Mouse (Mus musculus): ENCODE data around the gene Wdr93. TPM values are rescaled to one million over a fixed set of nuclear protein-coding genes. Genes with fewer than 3 reads are reported as not detected.

Wdr93 gene
- 0.27 and 0.33 TPM in 2 replicates for polyA plus RNA-seq (2015; fragmentation: Nextera tagmentation; extraction: Ambion mirVana)

DNA sequence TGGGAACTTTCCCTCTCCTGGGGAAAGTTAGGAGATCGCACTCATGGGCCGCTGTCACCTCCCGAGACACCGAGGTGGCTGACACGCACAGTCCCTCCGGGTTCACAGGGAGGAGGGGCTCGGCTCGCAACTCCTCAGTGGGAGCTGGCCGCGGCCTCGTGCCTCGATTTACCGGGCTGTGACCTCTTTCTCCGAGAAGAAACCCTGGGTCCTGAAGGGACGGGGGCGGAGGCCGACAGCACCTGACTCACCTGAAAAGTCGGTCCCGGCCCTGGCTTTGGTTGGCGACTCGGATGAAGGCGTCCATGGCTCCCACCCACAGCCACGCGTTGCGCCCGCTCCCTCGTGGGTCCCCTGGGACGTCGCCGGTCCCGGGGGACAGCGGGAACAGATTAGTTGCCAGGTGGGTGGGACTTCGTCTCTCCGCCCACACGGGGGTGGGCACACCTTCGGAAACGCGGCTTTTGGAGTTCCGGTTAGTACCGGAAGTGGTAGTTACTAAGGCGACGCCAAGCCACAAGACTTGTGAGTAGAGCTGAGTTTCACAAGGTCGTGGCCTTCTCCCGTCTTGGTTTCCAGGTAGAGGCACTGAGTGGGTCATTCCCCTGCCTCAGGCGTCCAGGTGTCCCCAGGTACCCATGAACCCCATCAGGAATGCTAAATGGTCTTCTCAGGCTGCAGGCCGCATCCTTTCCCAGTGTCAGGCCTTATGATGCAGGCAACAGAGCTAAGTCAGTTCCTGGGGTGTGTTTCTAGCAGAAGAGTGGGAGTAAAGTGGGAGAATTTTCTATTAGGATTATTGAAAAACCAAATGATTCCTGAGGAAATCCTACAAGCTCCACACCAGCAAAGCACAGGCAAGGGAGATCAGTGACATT, at the start of gene Wdr93, which contains the start of gene Pex11a:
Gene Wdr93, plus strand, starts transcription at position 505 of the 878 bp plus-strand sequence.
Gene Pex11a, minus strand, starts transcription at position 473 of the 878 bp plus-strand sequence.
- peak; percentile 43; the same call in 1 of the 2 replicates for ATAC-seq (replicated peaks; ENCODE audit: insufficient number of reproducible peaks, insufficient read depth, low FRiP score, low read depth)
- Histone ChIP-seq H3K4me1 (replicated peaks) (peaks cover 4% of the 10 kb centered on the region; the same call in 1 of the 2 replicates), H3K27ac (no peak within 1 kb of the TSS), H3K4me2 (peak within 1 kb of the TSS; percentile 98), H3K27me3 (no peaks in the 10 kb centered on the region), H3K9ac (peak within 1 kb of the TSS; percentile 79), H3K4me3 (peak within 1 kb of the TSS; percentile 77), H3K9me3 (replicated peaks) (no peaks in the 10 kb centered on the region), H3K36me3 (no peaks in the 10 kb centered on the region)
- WGBS = 3% methylated on average over 46 of the region's 46 CpGs

GRCm38 (mm10) chr7:79696495-79696894, 46.5 kb upstream of the Wdr93 start:
- no peak overlapping the region for H3K4me3 ChIP-seq
- H3K27me3 ChIP-seq = no peaks in the 10 kb centered on the region
- 81% methylated on average over 8 of the region's 8 CpGs for WGBS
- no peaks in the 10 kb centered on the region for H3K4me1 ChIP-seq (replicated peaks)
- H3K4me2 ChIP-seq = no peak overlapping the region
- ATAC-seq (replicated peaks; ENCODE audit: insufficient number of reproducible peaks, insufficient read depth, low FRiP score, low read depth) = no peak
- H3K36me3 ChIP-seq = peaks cover 67% of the 10 kb centered on the region
- H3K9ac ChIP-seq = no peak overlapping the region
- no peak overlapping the region for H3K27ac ChIP-seq
- H3K9me3 ChIP-seq (replicated peaks) = no peaks in the 10 kb centered on the region

DNA sequence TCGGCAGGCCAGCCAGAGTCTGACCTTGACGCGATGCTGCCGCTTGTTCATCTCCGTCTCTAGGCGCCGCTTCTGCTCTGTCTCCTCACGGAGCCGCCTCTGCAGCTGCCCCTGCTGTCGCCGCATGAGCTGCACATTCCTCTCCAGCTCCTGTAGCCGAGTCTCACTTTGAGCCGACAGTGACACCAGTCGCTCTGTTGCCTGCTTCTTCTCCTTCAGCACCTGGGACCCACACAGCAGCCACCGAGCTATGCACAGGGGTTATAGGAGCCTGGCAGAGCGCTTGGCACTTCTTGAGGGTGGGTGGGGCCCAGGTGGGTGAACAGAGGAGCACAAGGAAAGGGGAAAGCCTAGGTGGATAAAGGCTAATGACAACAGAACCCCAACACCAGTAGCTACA, 40.2 kb upstream of the Wdr93 start:
- Histone ChIP-seq H3K9ac (no peak overlapping the region), H3K27ac (no peak overlapping the region), H3K4me3 (no peak overlapping the region), H3K36me3 (peaks cover 20% of the 10 kb centered on the region), H3K27me3 (no peaks in the 10 kb centered on the region), H3K9me3 (replicated peaks) (no peaks in the 10 kb centered on the region), H3K4me2 (no peak overlapping the region), H3K4me1 (replicated peaks) (peaks cover 6% of the 10 kb centered on the region; the same call in 1 of the 2 replicates)
- ATAC-seq (replicated peaks; ENCODE audit: insufficient number of reproducible peaks, insufficient read depth, low FRiP score, low read depth) = no peak; the same call in 1 of the 2 replicates
- WGBS = 47% methylated on average over 16 of the region's 16 CpGs

GRCm38 (mm10) chr7:79705210-79705609, 37.8 kb upstream of the Wdr93 start:
- peaks cover 19% of the 10 kb centered on the region for H3K27me3 ChIP-seq
- H3K27ac ChIP-seq = no peak overlapping the region
- no peak overlapping the region for H3K4me3 ChIP-seq
- peaks cover 12% of the 10 kb centered on the region; the same call in 1 of the 2 replicates for H3K36me3 ChIP-seq
- no peaks in the 10 kb centered on the region for H3K9me3 ChIP-seq (replicated peaks)
- no peak for ATAC-seq (replicated peaks; ENCODE audit: insufficient number of reproducible peaks, insufficient read depth, low FRiP score, low read depth)
- no peak overlapping the region for H3K9ac ChIP-seq
- peaks cover 11% of the 10 kb centered on the region for H3K4me1 ChIP-seq (replicated peaks)
- WGBS = 63% methylated on average over 5 of the region's 5 CpGs
- H3K4me2 ChIP-seq = no peak overlapping the region

- 2% methylated on average over 55 of the region's 55 CpGs for WGBS
Measured at GRCm38 (mm10) chr7:79710130-79710607, 32.8 kb upstream of the Wdr93 start.

GRCm38 (mm10) chr7:79710831-79711230, 32.1 kb upstream of the Wdr93 start:
- Histone ChIP-seq H3K4me3 (peak overlapping the region; percentile 51; the same call in 1 of the 2 replicates), H3K27ac (no peak overlapping the region)
- 51% methylated on average over 17 of the region's 17 CpGs for WGBS

More at GRCm38 (mm10) chr7:79710130-79710607, 32.8 kb upstream of the Wdr93 start:
- H3K4me2 ChIP-seq = peak overlapping the region; percentile 88
- peak; percentile 45; the same call in 1 of the 2 replicates for ATAC-seq (replicated peaks; ENCODE audit: insufficient number of reproducible peaks, insufficient read depth, low FRiP score, low read depth)
- H3K36me3 ChIP-seq = peaks cover 10% of the 10 kb centered on the region; the same call in 1 of the 2 replicates
- peaks cover 31% of the 10 kb centered on the region for H3K27me3 ChIP-seq
- H3K9ac ChIP-seq = peak overlapping the region; percentile 46
- peaks cover 12% of the 10 kb centered on the region for H3K4me1 ChIP-seq (replicated peaks)
- peak overlapping the region; percentile 51 for H3K4me3 ChIP-seq
- no peaks in the 10 kb centered on the region for H3K9me3 ChIP-seq (replicated peaks)
- no peak overlapping the region for H3K27ac ChIP-seq

DNA sequence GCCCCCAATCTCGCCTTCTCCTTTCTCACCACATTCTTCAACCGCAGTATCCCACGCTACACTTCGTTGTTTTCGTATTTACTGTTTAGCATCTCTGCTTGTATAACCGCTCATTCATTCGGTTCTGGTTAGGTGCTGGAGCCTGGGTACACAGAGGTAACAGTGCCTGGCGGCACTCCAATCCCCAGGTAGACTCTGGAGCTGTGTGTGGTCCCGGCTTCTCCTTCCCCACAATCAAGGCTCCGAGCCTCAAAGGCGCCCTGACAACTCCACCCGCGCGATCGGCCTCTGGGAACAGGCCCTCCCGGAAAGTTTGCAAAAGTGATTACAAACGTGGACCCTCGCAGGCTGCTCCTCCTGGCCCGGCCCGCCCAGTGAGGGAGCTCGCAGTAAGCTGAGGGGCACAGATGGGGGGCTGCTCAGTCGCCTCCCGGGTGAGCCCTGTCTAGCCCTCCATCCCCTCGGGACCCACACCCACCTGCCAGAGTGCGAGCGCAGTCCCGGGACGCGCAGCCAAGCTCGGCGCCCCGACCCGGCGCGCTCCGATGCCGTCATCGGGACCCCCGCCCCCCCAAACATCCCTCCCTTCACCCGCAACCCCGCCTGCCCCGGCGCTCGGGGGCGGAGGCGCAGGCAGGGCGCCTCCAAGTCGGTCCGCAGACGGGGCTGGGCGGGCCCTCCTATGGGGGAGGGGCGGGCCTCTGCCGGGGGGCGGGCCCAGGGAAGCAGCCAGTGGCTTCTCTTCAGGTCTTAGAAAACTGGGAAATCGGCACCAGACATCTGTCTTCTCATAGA, 27.6 kb upstream of the Wdr93 start, which contains the start of gene Kif7:
Gene Kif7, minus strand, starts transcription at position 534 of the 795 bp plus-strand sequence.
- Histone ChIP-seq H3K4me3 (peak within 1 kb of the TSS; percentile 83), H3K27me3 (peaks cover 17% of the 10 kb centered on the region), H3K36me3 (no peaks in the 10 kb centered on the region), H3K9me3 (replicated peaks) (no peaks in the 10 kb centered on the region), H3K27ac (no peak within 1 kb of the TSS), H3K9ac (peak within 1 kb of the TSS; percentile 72), H3K4me1 (replicated peaks) (peaks cover 12% of the 10 kb centered on the region), H3K4me2 (peak within 1 kb of the TSS; percentile 93)
- peak; percentile 92 for ATAC-seq (replicated peaks; ENCODE audit: insufficient number of reproducible peaks, insufficient read depth, low FRiP score, low read depth)
- under 1% methylated on average over 54 of the region's 55 CpGs for WGBS

More at GRCm38 (mm10) chr7:79710831-79711230, 32.1 kb upstream of the Wdr93 start:
- no peak for ATAC-seq (replicated peaks; ENCODE audit: insufficient number of reproducible peaks, insufficient read depth, low FRiP score, low read depth)
- Histone ChIP-seq H3K9ac (no peak overlapping the region), H3K9me3 (replicated peaks) (no peaks in the 10 kb centered on the region), H3K4me2 (peak overlapping the region; percentile 88), H3K27me3 (peaks cover 31% of the 10 kb centered on the region), H3K36me3 (peaks cover 10% of the 10 kb centered on the region; the same call in 1 of the 2 replicates), H3K4me1 (replicated peaks) (peaks cover 14% of the 10 kb centered on the region)

DNA sequence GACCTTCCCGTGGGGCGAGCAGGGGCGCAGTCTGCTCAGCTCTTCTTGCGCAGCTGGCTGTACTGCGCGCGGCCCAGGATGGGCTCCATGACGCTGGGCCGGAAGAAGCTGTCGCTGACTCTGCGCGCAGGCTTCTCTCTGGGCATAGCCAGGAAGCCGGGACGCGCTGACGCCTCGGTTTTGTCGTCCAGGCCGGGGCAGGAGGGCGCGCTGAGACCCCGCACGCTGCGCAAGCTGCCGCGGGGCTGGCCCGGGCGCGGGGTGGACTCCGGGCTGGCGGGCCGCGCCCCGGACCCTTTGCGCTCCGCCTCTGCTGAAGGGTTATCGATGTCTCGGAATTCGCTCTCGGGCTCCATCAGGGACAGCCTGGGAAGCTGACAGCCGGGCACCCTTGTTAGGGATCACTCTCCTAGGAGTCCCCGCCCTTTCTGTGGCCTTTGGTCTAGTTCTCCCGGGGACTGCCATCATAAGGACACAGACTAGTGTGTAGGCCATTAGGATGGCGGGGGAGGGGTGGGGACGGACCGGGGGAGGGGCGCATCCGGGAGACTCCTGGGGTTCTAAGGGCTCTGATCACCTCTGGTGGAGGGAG, 21.5 kb upstream of the Wdr93 start:
- peak overlapping the region; percentile 75 for H3K9ac ChIP-seq
- peak overlapping the region; percentile 69 for H3K4me3 ChIP-seq
- ATAC-seq (replicated peaks; ENCODE audit: insufficient number of reproducible peaks, insufficient read depth, low FRiP score, low read depth) = peak; percentile 63
- under 1% methylated on average over 48 of the region's 48 CpGs for WGBS
- H3K4me1 ChIP-seq (replicated peaks) = peaks cover 8% of the 10 kb centered on the region; the same call in 1 of the 2 replicates
- H3K36me3 ChIP-seq = no peaks in the 10 kb centered on the region
- peaks cover 20% of the 10 kb centered on the region for H3K27me3 ChIP-seq
- no peaks in the 10 kb centered on the region for H3K9me3 ChIP-seq (replicated peaks)
- peak overlapping the region; percentile 96 for H3K4me2 ChIP-seq
- peak overlapping the region; percentile 56; the same call in 1 of the 2 replicates for H3K27ac ChIP-seq

GRCm38 (mm10) chr7:79727091-79727490, 15.9 kb upstream of the Wdr93 start:
- Histone ChIP-seq H3K4me1 (replicated peaks) (no peaks in the 10 kb centered on the region), H3K27ac (no peak overlapping the region), H3K4me3 (no peak overlapping the region), H3K4me2 (no peak overlapping the region), H3K36me3 (no peaks in the 10 kb centered on the region), H3K9ac (no peak overlapping the region), H3K27me3 (peaks cover 21% of the 10 kb centered on the region), H3K9me3 (replicated peaks) (no peaks in the 10 kb centered on the region)
- 11% methylated on average over 2 of the region's 2 CpGs for WGBS
- ATAC-seq (replicated peaks; ENCODE audit: insufficient number of reproducible peaks, insufficient read depth, low FRiP score, low read depth) = no peak

DNA sequence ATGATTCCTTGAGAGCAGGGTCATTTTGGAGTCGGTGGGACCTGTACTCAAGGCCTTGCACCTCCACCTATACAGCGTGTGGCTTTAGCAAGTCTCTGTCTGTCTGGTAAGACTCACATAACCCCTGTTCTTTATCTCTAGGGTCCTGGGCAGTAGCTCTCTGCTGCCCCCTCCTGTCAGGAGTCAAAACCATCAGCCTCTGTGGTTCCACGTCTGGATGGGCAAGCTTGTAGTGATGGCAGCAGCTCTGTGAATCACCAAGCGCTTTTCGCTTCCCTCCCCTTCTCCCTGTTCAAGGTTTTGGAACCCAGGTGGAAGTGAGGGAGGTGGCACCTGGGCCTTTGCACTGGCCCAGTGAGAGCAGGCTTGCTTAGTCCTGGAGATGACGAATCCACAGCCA, 14.7 kb upstream of the Wdr93 start:
- peaks cover 12% of the 10 kb centered on the region for H3K27me3 ChIP-seq
- H3K36me3 ChIP-seq = no peaks in the 10 kb centered on the region
- no peak overlapping the region for H3K4me2 ChIP-seq
- WGBS = 25% methylated on average over 6 of the region's 6 CpGs
- no peak overlapping the region for H3K9ac ChIP-seq
- no peak overlapping the region for H3K4me3 ChIP-seq
- no peaks in the 10 kb centered on the region for H3K9me3 ChIP-seq (replicated peaks)
- H3K27ac ChIP-seq = no peak overlapping the region
- H3K4me1 ChIP-seq (replicated peaks) = no peaks in the 10 kb centered on the region
- peak; percentile 23; the same call in 1 of the 2 replicates for ATAC-seq (replicated peaks; ENCODE audit: insufficient number of reproducible peaks, insufficient read depth, low FRiP score, low read depth)
